Mouse (Mus musculus) adrenal gland, postnatal 10 days (tissue): ENCODE results near the gene Rhno1. TPM values are rescaled to one million over a fixed set of nuclear protein-coding genes. Genes with fewer than 3 reads are reported as not detected.
A peak's percentile ranks its signal among the peaks of the same experiment; 100 is the strongest.
"Not testable (repeated sequence)": the region's sequence is repeated elsewhere in the genome, so short reads cannot be mapped to it uniquely, and the experiment has no call there.

Source experiments
- DNase-seq: peaks from one replicate; pipeline ENCODE4 v3.0.0; 2021; ENCODE audit warnings: mixed read lengths
- long read RNA-seq, 2 experiments: library from polyadenylated mRNA; stranded (forward); transcript quantifications; one replicate each; pipeline ENCODE4 v2.0.0; 2021
- total RNA-seq, 2 experiments: library from RNA; stranded (reverse); gene quantifications; 2 replicates each; pipeline ENCODE4 v1.2.3; 2021

Gene Rhno1
- total RNA-seq: 10 to 100 TPM; 21.7 to 30.1 TPM
- long read RNA-seq, experiment 1, partial matches to known transcripts: 1 of 22 reads
- long read RNA-seq, experiment 1, other reads (novel, unspliced or antisense): 13 of 22 reads
- long read RNA-seq, experiment 2, transcript Rhno1-202 (3 exons, 1,108 nt): major isoform, 7 of 14 reads
- long read RNA-seq, experiment 2, partial matches to known transcripts: 1 of 14 reads
- long read RNA-seq, experiment 2, other reads (novel, unspliced or antisense): 1 of 14 reads

GRCm38 (mm10) chr6:128362381-128363006 is at the start of gene Rhno1, which contains the start of gene Foxm1:
TSS of gene Rhno1 (minus strand) at chr6:128362911.
TSS of gene Foxm1 (plus strand) at chr6:128362967.
- peak; percentile 91 for DNase-seq

GRCm38 (mm10) chr6:128411115-128411514 is 48.4 kb upstream of the Rhno1 start:
- peak; percentile 85 for DNase-seq

GRCm38 (mm10) chr6:128410305-128410704 is 47.6 kb upstream of the Rhno1 start:
- DNase-seq: no peak

GRCm38 (mm10) chr6:128408544-128409125 is 45.9 kb upstream of the Rhno1 start:
- no peak for DNase-seq

- DNase-seq: no peak
Measured at GRCm38 (mm10) chr6:128404708-128405107, 42.0 kb upstream of the Rhno1 start.

- DNase-seq: peak; percentile 67
Measured at GRCm38 (mm10) chr6:128399421-128400185, 36.9 kb upstream of the Rhno1 start.

GRCm38 (mm10) chr6:128398996-128399395 is 36.3 kb upstream of the Rhno1 start, which contains the start of gene Nrip2:
TSS of gene Nrip2 (plus strand) at chr6:128399296.
- no peak for DNase-seq

GRCm38 (mm10) chr6:128397574-128398261 is 35.0 kb upstream of the Rhno1 start:
- peak; percentile 77 for DNase-seq

- DNase-seq: no peak
Measured at GRCm38 (mm10) chr6:128390683-128391082, 28.0 kb upstream of the Rhno1 start.

GRCm38 (mm10) chr6:128389185-128389584 is 26.5 kb upstream of the Rhno1 start:
- DNase-seq: no peak

GRCm38 (mm10) chr6:128385026-128385425 is 22.3 kb upstream of the Rhno1 start:
- DNase-seq: no peak

GRCm38 (mm10) chr6:128383752-128384151 is 21.0 kb upstream of the Rhno1 start:
- DNase-seq: no peak

GRCm38 (mm10) chr6:128381254-128381653 is 18.5 kb upstream of the Rhno1 start:
- DNase-seq: no peak

- DNase-seq: not testable (repeated sequence)
Measured at GRCm38 (mm10) chr6:128380594-128381167, 18.0 kb upstream of the Rhno1 start.

GRCm38 (mm10) chr6:128379636-128380035 is 16.9 kb upstream of the Rhno1 start:
- no peak for DNase-seq

- DNase-seq: no peak
Measured at GRCm38 (mm10) chr6:128376371-128377085, 13.8 kb upstream of the Rhno1 start.

GRCm38 (mm10) chr6:128375192-128375591 is 12.5 kb upstream of the Rhno1 start, which contains the start of the genes Tex52 and Gm44596:
TSS of gene Tex52 (plus strand) at chr6:128375456.
TSS of gene Gm44596 (plus strand) at chr6:128375503.
- no peak for DNase-seq

GRCm38 (mm10) chr6:128370040-128370439 is 7.3 kb upstream of the Rhno1 start:
- DNase-seq: peak; percentile 20

- DNase-seq: no peak
Measured at GRCm38 (mm10) chr6:128366466-128366865, 3.8 kb upstream of the Rhno1 start.

GRCm38 (mm10) chr6:128364721-128365120 is 2.0 kb upstream of the Rhno1 start:
- no peak for DNase-seq
